Mouse (Mus musculus) heart, postnatal 0 days (tissue): ENCODE data around the gene Alk. TPM values are rescaled to one million over a fixed set of nuclear protein-coding genes. Genes with fewer than 3 reads are reported as not detected.

Experiments
- ATAC-seq: fragments of 200-750 bp; cut with Nextera tagmentation; 2 replicates; pipeline ENCODE4 v1.8.0; 2017; ENCODE audit warnings: low read depth, moderate number of reproducible peaks, moderate library complexity; ENCODE audit not compliant: insufficient read depth
- DNase-seq: peaks from one replicate; pipeline ENCODE4 v3.0.0-alpha.2; 2016; ENCODE audit warnings: low spot score
- H3K27ac ChIP-seq: fragments of 300-500 bp; sonication (generic); 2 replicates; pipeline ENCODE4 v1.5.1; 2014; ENCODE audit warnings: low read depth, mild to moderate bottlenecking
- H3K27me3 ChIP-seq: fragments of 300-500 bp; sonication (generic); 2 replicates; pipeline ENCODE4 v1.6.1; 2014; ENCODE audit warnings: low read length, mixed read lengths; ENCODE audit not compliant: control insufficient read depth, insufficient read depth
- H3K36me3 ChIP-seq: fragments of 300-500 bp; sonication (generic); replicated peaks from 2 replicates; pipeline ENCODE4 v1.6.1; 2014; ENCODE audit warnings: low read length, mixed read lengths; ENCODE audit not compliant: control insufficient read depth, insufficient read depth
- H3K4me1 ChIP-seq: fragments of 300-500 bp; sonication (generic); 2 replicates; pipeline ENCODE4 v1.6.1; 2014; ENCODE audit warnings: antibody characterized with exemption; ENCODE audit not compliant: control insufficient read depth, insufficient read depth
- H3K4me2 ChIP-seq: fragments of 300-500 bp; sonication (generic); 2 replicates; pipeline ENCODE4 v1.6.1; 2014; ENCODE audit warnings: low read depth, mild to moderate bottlenecking, low read length, moderate library complexity
- H3K4me3 ChIP-seq: fragments of 300-500 bp; sonication (generic); 2 replicates; pipeline ENCODE4 v1.5.1; 2014; ENCODE audit warnings: low read depth, low read length
- H3K9ac ChIP-seq: fragments of 300-500 bp; sonication (generic); replicated peaks from 2 replicates; pipeline ENCODE4 v1.6.1; 2014; ENCODE audit warnings: low read depth, low read length, mixed read lengths
- H3K9me3 ChIP-seq: fragments of 300-500 bp; sonication (generic); replicated peaks from 2 replicates; pipeline ENCODE4 v1.6.1; 2016; ENCODE audit warnings: low read length; ENCODE audit not compliant: control insufficient read depth
- CTCF ChIP-seq: IDR thresholded peaks from 2 replicates; pipeline ENCODE4 v1.5.1; 2016; ENCODE audit warnings: antibody characterized with exemption, control low read depth, low read depth
- EP300 ChIP-seq: IDR thresholded peaks from 2 replicates; pipeline ENCODE4 v1.6.1; 2016; ENCODE audit warnings: antibody characterized with exemption, low read depth
- WGBS: fragments of 180-500 bp; shearing (Covaris S2); extraction: QIAGEN DNeasy Blood & Tissue Kit; methylation state at CpG from one replicate; pipeline ENCODE4 v1.1.7; 2014; 5-methylcytosine and 5-hydroxymethylcytosine counted together
- polyA plus RNA-seq: library from polyadenylated mRNA; unstranded; fragments of >200 nt; fragmentation: Nextera tagmentation; extraction: Ambion mirVana; gene quantifications from 2 replicates; pipeline ENCODE4 v1.2.1, GENCODE M21; 2015
- total RNA-seq: library from RNA; depleted of rRNA; stranded (reverse); fragments of >200 nt; gene quantifications from 2 replicates; pipeline ENCODE4 v1.2.3, GENCODE M21; 2014; ENCODE audit warnings: low replicate concordance; rRNA removed

Gene Alk
- total and polyA plus RNA-seq, 2 experiments from 2014 or later = 0.04 TPM; not detected in 1

GRCm38 (mm10) chr17:71828647-71829414 lies 775.6 kb downstream of the Alk start:
- Histone ChIP-seq H3K27me3 (no peaks in the 10 kb centered on the region), H3K4me2 (no peak overlapping the region), H3K9me3 (no peaks in the 10 kb centered on the region), H3K4me1 (no peaks in the 10 kb centered on the region), H3K9ac (no peak overlapping the region), H3K36me3 (peaks cover 66% of the 10 kb centered on the region), H3K27ac (no peak overlapping the region), H3K4me3 (no peak overlapping the region)
- WGBS = 51% methylated on average over 12 of the region's 12 CpGs
- DNase-seq (no peak), ATAC-seq (no peak)
- no peak for TF ChIP-seq CTCF
- TF ChIP-seq EP300 = no peak

- no peak overlapping the region for H3K4me2 ChIP-seq
- no peak overlapping the region for H3K9ac ChIP-seq
- H3K36me3 ChIP-seq = peaks cover 66% of the 10 kb centered on the region
- DNase-seq = no peak
- no peaks in the 10 kb centered on the region for H3K9me3 ChIP-seq
- no peak overlapping the region for H3K4me3 ChIP-seq
- 61% methylated on average over 8 of the region's 8 CpGs for WGBS
- ATAC-seq = no peak
- no peaks in the 10 kb centered on the region for H3K27me3 ChIP-seq
- no peak overlapping the region for H3K27ac ChIP-seq
- H3K4me1 ChIP-seq = no peaks in the 10 kb centered on the region
- TF ChIP-seq CTCF = no peak
- no peak for TF ChIP-seq EP300
These were observed 776.8 kb downstream of the Alk start for GRCm38 (mm10) chr17:71827627-71828026.

GRCm38 (mm10) chr17:71826603-71827002 lies 777.8 kb downstream of the Alk start:
- Histone ChIP-seq H3K4me2 (no peak overlapping the region), H3K9me3 (no peaks in the 10 kb centered on the region), H3K36me3 (peaks cover 61% of the 10 kb centered on the region), H3K4me1 (no peaks in the 10 kb centered on the region), H3K9ac (no peak overlapping the region), H3K27ac (no peak overlapping the region), H3K4me3 (no peak overlapping the region), H3K27me3 (no peaks in the 10 kb centered on the region)
- ATAC-seq (no peak), DNase-seq (no peak)
- TF ChIP-seq EP300 (no peak), CTCF (no peak)
- WGBS = 27% methylated on average over 3 of the region's 3 CpGs

- no peak for ATAC-seq
- Histone ChIP-seq H3K27ac (no peak overlapping the region), H3K4me2 (no peak overlapping the region), H3K4me1 (no peaks in the 10 kb centered on the region), H3K9me3 (no peaks in the 10 kb centered on the region), H3K27me3 (no peaks in the 10 kb centered on the region), H3K36me3 (peaks cover 41% of the 10 kb centered on the region), H3K9ac (no peak overlapping the region), H3K4me3 (no peak overlapping the region)
- WGBS = 83% methylated on average over 8 of the region's 8 CpGs
- DNase-seq = no peak
- TF ChIP-seq CTCF = no peak
- TF ChIP-seq EP300 = no peak
These were observed 780.7 kb downstream of the Alk start for GRCm38 (mm10) chr17:71823622-71824306.

Other genes with a start within 250 kb of the Alk start
- 32.5 and 39.0 TPM in 2 replicates for gene Ypel5, start 231.8 kb upstream of the Alk start, total RNA-seq
- gene Ypel5, start 231.8 kb upstream of the Alk start, polyA plus RNA-seq = 63.3 and 74.6 TPM in 2 replicates